In genomic region chr4:138102413-138102812, GRCm38 (mm10) we compare ENCODE assay signal across 25 mouse cellular contexts.
DNase-seq lines count a peak whose midpoint lies in the region; ATAC-seq and TF ChIP-seq lines count a peak whose summit lies in the region.
"Had no signal": no experiment of that assay in that cellular context is flagged by ENCODE, and none has a peak within 500 bp of the region (broad histone marks: within the 10 kb centered on the region; RNA-seq: fewer than 3 reads in every experiment).

No protein-coding gene starts in this region.

- H3K4me3 ChIP-seq in gastrocnemius, adult 2 months = no peak overlapping the region
- H3K4me3 ChIP-seq in stomach, embryonic 14.5 days (ENCODE audit: low read depth, low read length) = no peak overlapping the region
- H3K4me3 ChIP-seq: embryonic facial prominence, embryonic 15.5 days; erythroblast, embryonic 14.5 days; forebrain, embryonic 10.5 days; heart, adult 2 months; heart, embryonic 15.5 days; hindbrain, embryonic 13.5 days had no signal

- no peak overlapping the region for H3K4me2 ChIP-seq in stomach, embryonic 14.5 days (replicated peaks; ENCODE audit: low read depth, low read length)
- H3K4me2 ChIP-seq: embryonic facial prominence, embryonic 15.5 days; heart, embryonic 11.5 days; heart, embryonic 15.5 days; hindbrain, embryonic 13.5 days had no signal

- H3K27ac ChIP-seq in gastrocnemius, adult 2 months = peak overlapping the region; percentile 75
- peak overlapping the region; percentile 45; the same call in 1 of the 2 replicates for H3K27ac ChIP-seq in stomach, embryonic 14.5 days (ENCODE audit: low read length)
- H3K27ac ChIP-seq: embryonic facial prominence, embryonic 15.5 days; forebrain, embryonic 10.5 days; heart, adult 2 months; heart, embryonic 15.5 days; hindbrain, embryonic 13.5 days had no signal

- 77% methylated on average over 3 of the region's 3 CpGs for WGBS in stomach, embryonic 14.5 days

- TF ChIP-seq CTCF in gastrocnemius, adult 2 months (IDR thresholded peaks at IDR 0.05) = no peak

- intact Hi-C loops in gastrocnemius, adult 2 months (cut with DNase I) = loop anchor here (10.0 kb wide), 1 partner anchor 138 kb away; no protein-coding TSS in a partner anchor

- H3K9ac ChIP-seq in stomach, embryonic 14.5 days (replicated peaks; ENCODE audit: low read depth, low read length) = no peak overlapping the region
- H3K9ac ChIP-seq: embryonic facial prominence, embryonic 15.5 days; heart, embryonic 15.5 days; hindbrain, embryonic 13.5 days had no signal

- no peaks in the 10 kb centered on the region for H3K27me3 ChIP-seq in stomach, embryonic 14.5 days (ENCODE audit: control insufficient read depth, insufficient read depth, low read length)
- H3K27me3 ChIP-seq: embryonic facial prominence, embryonic 15.5 days; heart, embryonic 15.5 days; hindbrain, embryonic 13.5 days had no signal

- no peak for ATAC-seq in stomach, embryonic 14.5 days (ENCODE audit: insufficient number of reproducible peaks, insufficient read depth, low FRiP score, low read depth)
- ATAC-seq: CD4-positive, CD25-positive, alpha-beta regulatory T cell, adult 4 months; forebrain, embryonic 14.5 days had no signal

- peaks cover 71% of the 10 kb centered on the region for H3K36me3 ChIP-seq in stomach, embryonic 14.5 days (ENCODE audit: control insufficient read depth, insufficient read depth, low read length)

- H3K9me3 ChIP-seq in stomach, embryonic 14.5 days (ENCODE audit: control insufficient read depth, low read depth, low read length) = no peaks in the 10 kb centered on the region
- H3K9me3 ChIP-seq: embryonic facial prominence, embryonic 15.5 days; forebrain, embryonic 10.5 days; G1E; heart, embryonic 15.5 days; hindbrain, embryonic 13.5 days had no signal

- DNase-seq in gastrocnemius, adult 2 months = no peak
- DNase-seq in gastrocnemius, adult 18-20 months (ENCODE audit: low spot score) = no peak
- DNase-seq in induced T-regulatory cell, adult 2 months (ENCODE audit: low read depth) = peak; percentile 23
- DNase-seq in yolk sac, embryonic 10.5 days (ENCODE audit: low spot score) = peak; percentile 63
- DNase-seq in left cerebral cortex, adult 9 months (ENCODE audit: low spot score in 2 of 2) = no peak
- DNase-seq in heart, adult 11 months = no peak
- DNase-seq: adrenal gland, adult 8-10 months; adrenal gland, postnatal 36 days; B cell, adult 2 months; cerebellum, adult 2 months; cerebellum, postnatal 10 days; embryo, embryonic 11 days; gastrocnemius, postnatal 10 days; heart, adult 2 months; heart, postnatal 14 days had no signal

- H3K4me1 ChIP-seq in stomach, embryonic 14.5 days (ENCODE audit: control insufficient read depth, insufficient read depth, low read length) = no peaks in the 10 kb centered on the region
- H3K4me1 ChIP-seq: embryonic facial prominence, embryonic 15.5 days; forebrain, embryonic 10.5 days; heart, embryonic 15.5 days; hindbrain, embryonic 13.5 days had no signal

Comparison
In these comparisons a context has a peak if more than half of its experiments do, and no peak if none do; other contexts are left out.
1. DNase-seq: peak in induced T-regulatory cell, adult 2 months (single experiment) and yolk sac, embryonic 10.5 days (single experiment); none in gastrocnemius, adult 2 months (single experiment), gastrocnemius, adult 18-20 months (single experiment), left cerebral cortex, adult 9 months (0 of 2) and heart, adult 11 months (single experiment).